Mouse (Mus musculus): ENCODE measurements around the gene Ell.
"Not testable (repeated sequence)": the region's sequence is repeated elsewhere in the genome, so short reads cannot be mapped to it uniquely, and the experiment has no call there.

DNA sequence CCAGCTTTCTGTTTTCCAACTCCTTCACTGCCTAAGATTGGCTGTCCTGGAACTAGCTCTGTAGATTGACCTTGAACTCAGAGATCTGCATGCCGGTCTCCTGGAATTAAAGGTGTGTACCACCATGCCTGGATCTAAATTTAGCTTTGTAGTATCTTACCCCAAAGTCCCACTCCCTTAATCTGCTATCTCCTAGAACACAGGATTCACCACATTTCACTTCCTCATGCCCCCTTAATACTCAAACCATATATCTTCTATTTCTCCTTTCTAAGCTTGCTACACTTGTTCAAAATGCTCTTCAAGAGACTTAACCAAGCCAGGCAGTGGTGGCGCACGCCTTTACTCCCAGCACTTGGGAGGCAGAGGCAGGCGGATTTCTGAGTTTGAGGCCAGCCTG is 48.7 kb downstream of the Ell start:
- TF ChIP-seq POLR2A (IDR thresholded peaks at IDR 0.05; ENCODE audit: borderline replicate concordance, extremely low read depth, low read depth, low read length); CTCF (IDR thresholded peaks at IDR 0.05; ENCODE audit: insufficient read depth, low read length): not testable (repeated sequence)
